Mouse (Mus musculus): ENCODE data around the gene Fkbp15. TPM values are rescaled to one million over a fixed set of nuclear protein-coding genes. Genes with fewer than 3 reads are reported as not detected.

The Fkbp15 gene
- total and polyA plus RNA-seq, 2 experiments from 2014 or later, result 19.1 to 43.3 TPM

DNA sequence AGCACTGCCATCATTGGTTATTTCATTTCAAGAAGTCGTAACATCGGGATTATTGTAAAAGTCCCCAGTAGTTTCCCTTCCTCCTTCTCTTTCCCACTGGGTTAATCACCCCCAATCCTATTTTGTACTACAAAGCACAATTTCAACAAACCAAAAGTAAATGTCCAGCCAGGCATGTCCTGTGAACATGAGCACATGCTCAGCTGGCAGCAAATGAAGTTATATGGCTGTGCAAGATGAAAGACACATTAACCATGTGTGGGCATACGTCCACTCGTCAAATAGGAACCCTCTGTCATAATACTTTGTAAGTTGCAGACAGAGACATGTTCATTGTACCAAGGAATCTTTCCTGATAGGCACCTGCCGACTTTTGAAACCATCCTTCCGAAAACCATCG, 77.4 kb downstream of the Fkbp15 start:
- Histone ChIP-seq H3K4me3 (ENCODE audit: low read depth, low read length) (no peak overlapping the region), H3K4me2 (ENCODE audit: low read depth) (no peak overlapping the region), H3K9me3 (ENCODE audit: low read length) (no peaks in the 10 kb centered on the region), H3K4me1 (ENCODE audit: insufficient read depth) (peaks cover 6% of the 10 kb centered on the region; the same call in 1 of the 2 replicates), H3K36me3 (ENCODE audit: insufficient read depth) (no peaks in the 10 kb centered on the region), H3K9ac (no peak overlapping the region), H3K27me3 (ENCODE audit: insufficient read depth, low read length) (no peaks in the 10 kb centered on the region), H3K27ac (ENCODE audit: low read depth, low read length) (no peak overlapping the region)
- TF ChIP-seq CTCF (IDR thresholded peaks at IDR 0.05; ENCODE audit: low read depth), result no peak
- ATAC-seq (no peak), DNase-seq (no peak)
- 86% methylated on average over 7 of the region's 7 CpGs for WGBS

DNA sequence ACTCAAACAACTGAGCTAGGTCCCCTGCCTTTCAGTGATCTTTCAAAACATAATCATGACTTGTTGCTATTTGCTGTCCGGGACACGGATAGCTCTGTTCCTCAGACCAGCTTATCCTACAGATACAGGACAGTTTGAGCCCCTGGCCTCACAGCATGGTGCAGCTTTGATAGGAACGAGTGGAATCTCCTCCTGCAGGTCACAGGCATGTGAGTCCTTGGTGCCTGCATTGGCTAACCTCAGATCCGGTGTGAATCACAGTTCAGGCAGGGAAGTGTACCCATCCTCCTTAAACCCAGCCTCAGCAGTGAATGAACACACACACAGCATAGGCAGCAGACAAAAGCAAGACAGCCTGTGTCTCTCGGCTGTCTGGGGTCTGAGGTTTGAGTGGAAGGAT, 79.0 kb downstream of the Fkbp15 start:
- 61% methylated on average over 5 of the region's 5 CpGs for WGBS
- H3K4me3 ChIP-seq (ENCODE audit: low read depth, low read length), result no peak overlapping the region

DNA sequence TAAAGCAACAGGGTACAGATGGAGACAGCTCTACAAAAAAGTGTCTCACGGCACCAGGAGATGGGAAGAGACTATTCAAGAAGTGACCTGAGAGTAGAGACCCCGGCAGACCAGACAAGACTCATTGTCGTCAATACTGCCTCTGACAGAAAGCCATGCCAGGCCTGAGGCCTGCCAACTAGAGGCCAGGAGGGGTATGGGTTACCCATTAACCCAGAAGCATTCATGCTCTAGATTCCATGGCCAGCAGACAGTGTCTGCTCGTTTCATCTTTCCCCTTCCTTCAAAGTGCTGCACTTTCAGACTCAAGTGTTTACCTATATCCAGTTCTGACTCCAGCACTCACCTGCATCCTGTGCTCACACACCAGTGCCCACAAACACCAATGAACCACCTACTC, 82.3 kb downstream of the Fkbp15 start:
- H3K27me3 ChIP-seq (ENCODE audit: insufficient read depth, low read length), result no peaks in the 10 kb centered on the region
- no peak for DNase-seq
- no peak overlapping the region for H3K9ac ChIP-seq
- H3K4me1 ChIP-seq (ENCODE audit: insufficient read depth), result no peaks in the 10 kb centered on the region
- H3K36me3 ChIP-seq (ENCODE audit: insufficient read depth), result no peaks in the 10 kb centered on the region
- no peak overlapping the region for H3K27ac ChIP-seq (ENCODE audit: low read depth, low read length)
- no peaks in the 10 kb centered on the region for H3K9me3 ChIP-seq (ENCODE audit: low read length)
- WGBS, result 73% methylated on average over 4 of the region's 4 CpGs
- no peak for TF ChIP-seq CTCF (IDR thresholded peaks at IDR 0.05; ENCODE audit: low read depth)
- ATAC-seq, result no peak
- no peak overlapping the region for H3K4me3 ChIP-seq (ENCODE audit: low read depth, low read length)
- no peak overlapping the region for H3K4me2 ChIP-seq (ENCODE audit: low read depth)

More for the DNA sequence above, 79.0 kb downstream of the Fkbp15 start:
- Histone ChIP-seq H3K27ac (ENCODE audit: low read depth, low read length) (no peak overlapping the region), H3K27me3 (ENCODE audit: insufficient read depth, low read length) (no peaks in the 10 kb centered on the region), H3K9me3 (ENCODE audit: low read length) (no peaks in the 10 kb centered on the region), H3K4me2 (ENCODE audit: low read depth) (no peak overlapping the region), H3K9ac (no peak overlapping the region), H3K36me3 (ENCODE audit: insufficient read depth) (no peaks in the 10 kb centered on the region), H3K4me1 (ENCODE audit: insufficient read depth) (no peaks in the 10 kb centered on the region)
- TF ChIP-seq CTCF (IDR thresholded peaks at IDR 0.05; ENCODE audit: low read depth), result no peak
- DNase-seq (no peak), ATAC-seq (no peak)

DNA sequence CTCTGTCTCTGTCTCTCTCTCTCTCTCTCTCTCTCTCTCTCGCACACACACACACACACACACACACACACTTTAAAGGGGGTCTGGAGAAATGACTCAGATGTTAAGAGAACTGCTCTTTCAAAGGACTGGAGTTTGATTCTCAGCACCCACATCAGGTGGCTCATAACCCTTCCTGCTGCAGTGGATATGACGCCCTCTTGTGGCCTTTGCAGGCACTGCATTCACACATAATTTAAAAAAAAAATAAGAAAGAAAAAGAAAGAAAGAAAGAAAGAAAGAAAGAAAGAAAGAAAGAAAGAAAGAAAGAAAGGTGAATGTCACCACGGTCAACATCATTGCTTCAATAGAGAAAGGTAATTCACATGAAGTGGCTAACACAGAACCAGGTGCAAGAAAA, 83.1 kb downstream of the Fkbp15 start:
- Histone ChIP-seq H3K4me2 (ENCODE audit: low read depth) (no peak overlapping the region), H3K4me1 (ENCODE audit: insufficient read depth) (no peaks in the 10 kb centered on the region), H3K4me3 (ENCODE audit: low read depth, low read length) (no peak overlapping the region), H3K36me3 (ENCODE audit: insufficient read depth) (no peaks in the 10 kb centered on the region), H3K9me3 (ENCODE audit: low read length) (no peaks in the 10 kb centered on the region), H3K27ac (ENCODE audit: low read depth, low read length) (no peak overlapping the region), H3K27me3 (ENCODE audit: insufficient read depth, low read length) (no peaks in the 10 kb centered on the region), H3K9ac (no peak overlapping the region)
- TF ChIP-seq CTCF (IDR thresholded peaks at IDR 0.05; ENCODE audit: low read depth), result no peak
- ATAC-seq (no peak), DNase-seq (no peak)
- 67% methylated on average over 3 of the region's 3 CpGs for WGBS

DNA sequence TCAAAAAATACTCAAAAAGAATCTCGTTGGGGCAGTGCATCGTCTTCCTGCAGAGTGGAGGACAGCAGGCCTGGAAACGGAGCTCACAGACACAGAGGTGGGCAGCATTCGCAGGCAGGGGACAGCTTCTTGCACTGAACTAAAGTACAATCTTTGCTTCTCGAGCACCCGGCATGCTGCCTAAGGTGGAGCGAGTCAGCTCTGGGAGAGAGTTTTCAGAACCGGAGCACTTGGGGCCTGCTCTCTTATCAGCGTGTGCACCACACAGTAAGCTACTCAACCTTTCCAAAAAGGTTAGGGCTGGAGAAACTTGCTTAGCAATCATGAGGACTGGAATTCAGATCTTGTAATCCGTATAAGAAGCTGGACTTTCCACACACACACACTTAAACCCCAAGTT, 83.7 kb downstream of the Fkbp15 start:
- Histone ChIP-seq H3K4me2 (ENCODE audit: low read depth) (no peak overlapping the region), H3K4me3 (ENCODE audit: low read depth, low read length) (no peak overlapping the region), H3K9me3 (ENCODE audit: low read length) (no peaks in the 10 kb centered on the region), H3K9ac (no peak overlapping the region), H3K27me3 (ENCODE audit: insufficient read depth, low read length) (no peaks in the 10 kb centered on the region), H3K36me3 (ENCODE audit: insufficient read depth) (no peaks in the 10 kb centered on the region), H3K4me1 (ENCODE audit: insufficient read depth) (no peaks in the 10 kb centered on the region), H3K27ac (ENCODE audit: low read depth, low read length) (no peak overlapping the region)
- ATAC-seq, result no peak
- WGBS, result 87% methylated on average over 10 of the region's 10 CpGs
- no peak for TF ChIP-seq CTCF (IDR thresholded peaks at IDR 0.05; ENCODE audit: low read depth)
- no peak for DNase-seq

DNA sequence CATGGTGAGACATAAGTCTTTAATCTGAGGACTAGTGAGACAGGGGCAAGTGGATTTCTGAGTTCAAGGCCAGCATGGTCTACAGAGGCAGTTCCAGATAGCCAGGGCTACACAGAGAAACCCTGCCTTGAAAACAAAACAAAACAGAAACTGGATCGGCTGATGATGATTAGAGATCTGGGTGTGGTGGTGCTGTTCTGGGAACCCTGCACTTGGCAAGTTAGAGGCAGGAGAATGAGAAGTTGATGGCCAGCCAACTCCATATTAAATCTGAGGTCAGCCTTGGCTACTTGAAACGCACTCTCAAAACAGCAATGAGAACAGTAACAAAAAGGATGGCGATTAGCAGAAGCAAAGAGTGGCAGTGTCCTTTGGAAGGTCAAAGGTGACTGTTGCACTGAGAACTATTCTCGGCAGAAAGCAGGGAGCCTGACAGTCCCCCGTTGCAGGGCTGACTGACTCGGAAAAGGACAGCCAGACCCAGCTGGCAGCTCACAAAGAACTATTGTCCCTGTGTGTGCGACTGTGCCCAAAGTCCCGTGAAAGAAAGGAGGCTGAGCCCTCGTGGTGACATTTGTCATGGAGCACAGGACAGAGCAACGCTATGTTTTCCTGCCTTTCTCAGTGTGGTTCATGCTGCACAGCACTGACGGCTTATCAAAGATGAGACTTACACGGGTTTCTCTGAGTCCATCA, 85.4 kb downstream of the Fkbp15 start:
- no peaks in the 10 kb centered on the region for H3K4me1 ChIP-seq (ENCODE audit: insufficient read depth)
- H3K27me3 ChIP-seq (ENCODE audit: insufficient read depth, low read length), result no peaks in the 10 kb centered on the region
- H3K36me3 ChIP-seq (ENCODE audit: insufficient read depth), result no peaks in the 10 kb centered on the region
- no peak overlapping the region for H3K4me3 ChIP-seq (ENCODE audit: low read depth, low read length)
- no peaks in the 10 kb centered on the region for H3K9me3 ChIP-seq (ENCODE audit: low read length)
- no peak overlapping the region for H3K9ac ChIP-seq
- WGBS, result 4% methylated on average over 12 of the region's 12 CpGs
- ATAC-seq, result peak; percentile 90
- H3K27ac ChIP-seq (ENCODE audit: low read depth, low read length), result no peak overlapping the region
- TF ChIP-seq CTCF (IDR thresholded peaks at IDR 0.05; ENCODE audit: low read depth), result no peak
- peak; percentile 44 for DNase-seq
- no peak overlapping the region for H3K4me2 ChIP-seq (ENCODE audit: low read depth)

DNA sequence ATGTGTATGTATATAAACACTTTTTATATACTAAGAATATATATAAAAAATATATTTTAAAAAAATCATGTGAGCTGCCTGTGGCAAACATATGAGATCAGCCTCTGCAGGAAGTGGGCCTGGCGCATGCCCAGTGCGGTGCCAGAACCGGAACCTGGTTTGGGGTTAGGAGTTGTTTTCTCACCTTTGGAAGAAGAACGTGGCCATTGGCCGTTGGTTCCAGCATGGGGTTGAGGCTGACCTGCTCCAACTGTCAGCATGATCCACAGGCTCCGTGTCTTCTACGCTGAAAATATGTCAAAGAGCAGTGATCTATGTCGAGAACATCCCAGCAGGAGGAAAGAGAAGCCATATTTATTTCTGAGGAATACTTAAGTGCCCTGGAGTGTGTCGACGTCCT, 86.4 kb downstream of the Fkbp15 start:
- H3K4me1 ChIP-seq (ENCODE audit: insufficient read depth), result no peaks in the 10 kb centered on the region
- ATAC-seq (no peak), DNase-seq (no peak)
- H3K9me3 ChIP-seq (ENCODE audit: low read length), result no peaks in the 10 kb centered on the region
- no peak overlapping the region for H3K4me2 ChIP-seq (ENCODE audit: low read depth)
- TF ChIP-seq CTCF (IDR thresholded peaks at IDR 0.05; ENCODE audit: low read depth), result no peak
- WGBS, result 96% methylated on average over 10 of the region's 10 CpGs
- H3K36me3 ChIP-seq (ENCODE audit: insufficient read depth), result no peaks in the 10 kb centered on the region
- H3K4me3 ChIP-seq (ENCODE audit: low read depth, low read length), result no peak overlapping the region
- H3K9ac ChIP-seq, result no peak overlapping the region
- H3K27me3 ChIP-seq (ENCODE audit: insufficient read depth, low read length), result no peaks in the 10 kb centered on the region
- no peak overlapping the region for H3K27ac ChIP-seq (ENCODE audit: low read depth, low read length)
